Mouse (Mus musculus) E14TG2a.4 (cell line): ENCODE measurements at regions not wholly inside any gene's neighbourhood (a gene's known extent, or its start where the extent isn't known, plus 50 kb on each side); places are given as distances from the start of the nearest gene placed in this dataset.

Experiments
- CTCF ChIP-seq: conservative IDR thresholded peaks from 2 replicates; pipeline ENCODE4 v1.5.1; 2014; ENCODE audit warnings: low read length
- NANOG ChIP-seq: IDR thresholded peaks from 2 replicates; pipeline ENCODE4 v1.6.1; 2014; ENCODE audit warnings: borderline replicate concordance, low read length, mixed read lengths
- POU5F1 ChIP-seq: IDR thresholded peaks from 2 replicates; pipeline ENCODE4 v1.6.1; 2014; ENCODE audit warnings: low read length, borderline replicate concordance

- no peak for TF ChIP-seq CTCF
- no peak for TF ChIP-seq POU5F1
- TF ChIP-seq NANOG = no peak
Observed at GRCm38 (mm10) chr4:88939397-88939796, 59.4 kb upstream of the Ifne start.
